Mouse (Mus musculus) left cerebral cortex, postnatal 4 days (tissue): Measurements from ENCODE around the gene Wnt1. TPM values are rescaled to one million over a fixed set of nuclear protein-coding genes. Genes with fewer than 3 reads are reported as not detected.
A peak's percentile ranks its signal among the peaks of the same experiment; 100 is the strongest.
"Not testable (repeated sequence)": the region's sequence is repeated elsewhere in the genome, so short reads cannot be mapped to it uniquely, and the experiment has no call there.

Experiments
- DNase-seq: peaks from one replicate; pipeline ENCODE4 v3.0.0-alpha.2; 2022
- intact Hi-C: fragments of 180-260 bp; cut with DNase I; formaldehyde crosslinking; loops from one replicate; pipeline ENCODE4 v1.15.1; 2025
- total RNA-seq, 2 experiments: library from RNA; stranded (reverse); gene quantifications; 2 replicates each; pipeline ENCODE4 v1.2.3; 2021

Gene Wnt1
- not detected for total RNA-seq

- DNase-seq = no peak
- intact Hi-C loops = loop anchor here (10.0 kb wide), 1 partner anchor 215 kb away; the partner anchor contains the start of genes 4930415O20Rik and Ccnt1
Observed at GRCm38 (mm10) chr15:98789661-98790535, at the start of gene Wnt1. TSS of gene Wnt1 (plus strand) at chr15:98789857.

DNA sequence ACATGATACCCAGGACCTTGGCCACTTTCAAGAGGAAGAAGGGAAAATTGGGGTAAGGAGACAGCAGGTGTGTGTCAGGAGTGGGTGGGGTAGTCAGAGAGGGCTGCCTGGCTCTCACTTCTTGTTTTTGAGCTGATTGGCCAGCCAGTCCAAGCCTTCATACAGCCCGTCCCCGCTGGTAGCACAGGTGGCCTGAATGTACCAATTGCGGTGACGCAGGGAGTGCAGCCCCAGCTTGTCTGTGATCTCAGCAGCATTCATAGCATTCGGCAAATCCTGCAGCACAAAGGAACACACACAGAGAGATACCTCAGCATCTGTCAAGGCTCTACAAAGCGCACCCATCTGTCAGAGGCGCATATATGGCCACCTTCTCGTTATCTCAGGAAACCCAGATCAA, 49.4 kb upstream of the Wnt1 start:
- DNase-seq = no peak
- intact Hi-C loops = no loop called here

DNA sequence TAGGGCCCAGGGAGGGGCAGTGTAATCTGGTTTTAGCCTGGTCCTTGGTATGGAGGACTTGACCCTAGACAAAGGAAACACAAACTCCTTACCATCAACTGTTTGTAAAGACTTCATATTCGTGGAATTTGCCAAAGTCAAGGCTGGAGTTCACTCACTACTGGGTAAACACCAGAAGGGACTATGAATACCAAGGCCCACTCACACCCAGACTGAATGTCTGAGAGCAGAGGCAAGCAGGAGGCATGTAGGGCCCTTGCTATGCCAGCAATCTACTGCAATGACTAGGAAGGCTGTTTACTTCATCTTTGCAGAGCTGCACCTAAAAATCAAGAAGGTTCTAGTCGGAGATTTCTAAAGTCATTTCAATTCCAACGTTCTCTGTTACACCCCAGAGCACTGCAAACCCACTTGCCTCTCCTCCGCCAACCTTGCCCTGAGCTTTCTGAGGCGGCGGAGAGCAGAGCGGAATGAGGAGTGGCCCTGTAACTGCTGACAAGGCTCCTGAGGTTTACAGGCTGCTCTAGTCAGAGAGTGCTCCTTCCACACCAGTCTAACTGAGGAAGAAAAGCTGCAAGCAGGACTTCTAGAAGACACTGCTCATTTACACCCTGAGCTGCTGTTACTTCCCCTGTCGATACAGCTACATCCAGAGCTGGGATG, 46.8 kb upstream of the Wnt1 start:
- intact Hi-C loops = no loop called here
- no peak for DNase-seq

GRCm38 (mm10) chr15:98743863-98744262, 45.8 kb upstream of the Wnt1 start:
- DNase-seq, intact Hi-C loops: not testable (repeated sequence)

DNA sequence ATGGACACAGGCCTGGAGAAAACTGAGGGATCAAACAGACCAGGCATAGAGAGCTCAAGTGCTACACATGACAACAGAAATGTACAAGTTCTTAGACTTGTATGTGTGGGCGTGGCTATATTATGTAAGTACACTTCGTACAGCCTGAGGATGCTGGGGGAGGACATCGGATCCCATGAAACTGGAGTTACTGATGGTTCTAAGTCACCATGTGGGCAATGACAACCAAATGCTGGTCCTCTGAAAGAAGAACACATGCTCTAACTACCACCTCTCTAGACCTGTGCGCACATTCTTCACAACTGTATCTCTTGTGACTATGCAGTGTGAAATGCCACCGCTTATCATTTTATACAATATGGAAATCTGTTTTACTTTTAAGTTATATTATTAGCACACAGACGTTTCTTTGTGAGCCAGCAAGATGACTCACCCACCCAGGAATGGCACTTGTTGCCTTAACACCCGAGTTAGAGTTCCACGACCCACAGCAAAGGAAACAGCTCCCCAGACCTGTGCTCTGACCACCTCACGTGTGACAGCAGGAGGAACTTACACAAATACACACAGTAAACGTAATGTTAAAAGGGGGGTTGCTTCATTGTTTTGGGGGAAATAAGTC, 43.2 kb upstream of the Wnt1 start:
- DNase-seq = no peak
- intact Hi-C loops = no loop called here

DNA sequence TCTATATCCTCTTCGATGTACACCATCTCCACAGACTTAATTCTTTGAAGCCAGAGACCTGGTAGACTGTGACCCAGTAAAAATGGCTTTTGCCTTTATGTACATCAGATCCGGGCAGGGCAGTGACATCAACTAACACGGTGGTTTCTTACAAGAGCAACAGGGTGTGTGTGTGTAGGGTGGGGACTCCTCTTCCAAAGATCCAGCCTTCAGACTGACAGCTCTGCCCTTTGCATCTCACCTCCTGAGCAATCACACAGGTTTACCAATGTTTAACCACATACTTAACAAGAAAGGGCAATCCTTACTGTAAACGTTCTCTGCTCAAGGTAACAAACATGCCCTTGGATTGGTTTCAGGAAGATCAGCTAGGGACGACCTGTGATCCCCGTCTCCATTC, 42.4 kb upstream of the Wnt1 start:
- intact Hi-C loops = no loop called here
- DNase-seq = no peak

DNA sequence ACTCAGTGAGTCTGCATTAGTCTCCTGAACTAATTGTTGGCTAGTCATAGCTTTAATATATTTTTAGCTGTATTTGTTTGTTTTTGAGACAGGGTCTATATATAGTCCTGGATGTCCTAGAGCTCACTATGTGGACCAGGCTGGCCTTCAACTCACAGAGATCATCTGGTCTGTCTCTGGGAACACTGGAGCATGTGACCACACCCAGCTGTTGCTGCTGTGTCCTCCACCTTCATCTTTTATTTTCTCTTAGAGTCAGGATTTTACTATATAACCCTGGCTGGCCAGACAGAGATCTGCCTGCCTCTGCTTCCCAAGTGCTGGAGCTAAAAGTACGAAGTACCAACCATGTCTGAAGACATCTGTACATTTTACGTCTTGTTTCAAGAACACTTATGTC, 40.6 kb upstream of the Wnt1 start:
- no peak for DNase-seq
- intact Hi-C loops = no loop called here

DNA sequence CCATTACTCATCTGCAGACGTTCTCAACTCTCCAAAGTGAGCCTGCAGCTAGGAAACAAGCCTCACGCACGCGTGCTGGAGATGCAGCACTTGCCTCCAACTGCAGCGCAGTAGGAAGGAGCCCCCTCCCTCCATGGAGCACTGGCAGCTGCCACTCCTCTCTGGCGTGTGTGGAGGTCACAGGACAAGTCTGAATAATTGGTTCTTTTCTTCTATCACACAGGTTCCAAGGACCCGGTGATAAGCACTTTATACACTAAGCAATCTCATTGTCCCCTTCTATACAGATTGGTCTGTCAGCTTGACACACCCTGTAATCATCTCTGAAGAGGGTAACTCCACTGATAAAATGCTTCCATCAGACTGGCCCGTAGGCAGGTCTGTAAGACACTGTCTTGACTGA, 36.6 kb upstream of the Wnt1 start:
- DNase-seq = no peak
- intact Hi-C loops = no loop called here

DNA sequence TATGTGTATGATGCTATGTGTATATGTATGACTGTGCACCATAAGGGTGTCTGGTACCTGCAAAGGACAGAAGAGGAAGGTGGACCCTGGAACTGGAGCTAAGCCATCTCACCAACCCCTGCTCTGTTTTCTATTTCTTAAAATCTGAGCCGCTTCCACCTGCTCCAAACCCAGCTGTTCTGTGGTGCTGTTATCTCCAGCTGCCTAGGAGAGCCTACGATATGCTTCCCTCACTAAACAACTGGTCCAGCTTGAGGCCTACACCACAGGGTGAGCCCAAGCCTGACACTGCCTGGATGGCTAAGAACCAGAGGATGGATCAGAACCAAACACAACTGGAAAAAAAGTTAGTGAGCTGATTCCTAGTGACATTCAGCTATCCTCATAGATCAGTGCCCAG, 35.5 kb upstream of the Wnt1 start:
- intact Hi-C loops = no loop called here
- no peak for DNase-seq

- peak; percentile 86 for DNase-seq
- intact Hi-C loops = no loop called here
Observed at GRCm38 (mm10) chr15:98762201-98762621, 27.4 kb upstream of the Wnt1 start.

- DNase-seq = peak; percentile 97
- intact Hi-C loops = no loop called here
Observed at GRCm38 (mm10) chr15:98762670-98763529, 26.8 kb upstream of the Wnt1 start, which contains the start of gene Arf3. TSS of gene Arf3 (minus strand) at chr15:98763214.

- DNase-seq = no peak
- intact Hi-C loops = no loop called here
Observed at GRCm38 (mm10) chr15:98765929-98766328, 23.7 kb upstream of the Wnt1 start.

- DNase-seq = no peak
- intact Hi-C loops = no loop called here
Observed at GRCm38 (mm10) chr15:98768259-98768658, 21.4 kb upstream of the Wnt1 start.

DNA sequence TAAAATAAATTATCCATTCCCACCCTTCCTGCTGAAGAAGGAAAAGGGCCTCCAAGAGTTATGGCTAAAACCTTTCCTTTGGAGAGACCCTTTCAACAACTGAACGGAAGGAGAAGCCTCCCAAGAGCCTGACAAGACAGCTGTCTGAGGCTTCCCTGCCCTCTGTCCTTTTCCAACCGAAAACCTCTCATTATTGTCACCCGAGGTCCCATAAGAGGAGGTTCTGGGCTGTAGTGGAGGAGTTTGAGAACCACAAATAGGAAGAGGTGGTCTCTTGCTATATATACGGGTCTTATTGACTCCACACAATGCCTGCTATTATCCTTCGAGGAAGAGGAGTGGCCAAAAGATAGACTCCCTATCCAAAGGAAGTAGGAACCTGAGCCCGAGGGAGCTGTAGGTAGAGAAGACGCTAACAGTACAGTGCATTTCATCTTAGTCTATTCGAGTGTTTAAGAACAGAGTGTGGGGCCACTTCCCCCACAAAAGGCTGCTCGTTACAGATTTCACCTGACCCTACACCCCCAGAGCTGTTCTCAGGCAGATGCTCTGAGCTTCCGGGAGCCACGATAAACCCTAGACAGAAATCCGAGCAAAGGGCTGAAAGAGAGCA, 17.7 kb upstream of the Wnt1 start:
- intact Hi-C loops = no loop called here
- no peak for DNase-seq

- DNase-seq = no peak
- intact Hi-C loops = no loop called here
Observed at GRCm38 (mm10) chr15:98772511-98773211, 17.0 kb upstream of the Wnt1 start.

DNA sequence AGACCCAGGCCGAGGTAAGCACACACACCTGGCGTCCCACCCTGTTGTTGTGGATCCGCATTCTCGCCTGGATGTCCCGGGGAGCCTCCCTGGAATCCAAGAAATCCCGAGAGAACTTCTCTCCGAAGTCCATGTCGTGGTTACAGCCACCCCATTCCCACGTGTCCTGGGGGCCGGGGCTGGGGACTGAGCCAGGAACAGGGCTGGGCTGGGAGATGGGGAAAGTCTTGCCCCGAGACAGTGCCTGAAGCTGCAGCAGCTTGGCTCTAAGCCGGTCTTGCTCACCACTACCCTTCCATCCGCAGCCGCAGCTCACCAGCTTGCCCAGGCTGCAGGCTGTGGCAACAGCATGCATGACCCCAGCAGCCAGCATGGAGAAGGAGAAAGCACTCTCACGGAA, 15.6 kb upstream of the Wnt1 start:
- intact Hi-C loops = no loop called here
- no peak for DNase-seq

GRCm38 (mm10) chr15:98775533-98775932, 14.1 kb upstream of the Wnt1 start:
- intact Hi-C loops = no loop called here
- DNase-seq = no peak

- intact Hi-C loops = no loop called here
- no peak for DNase-seq
Observed at GRCm38 (mm10) chr15:98776280-98777004, 13.2 kb upstream of the Wnt1 start.
